Mouse (Mus musculus): ENCODE data around the gene Rpl18. TPM values are rescaled to one million over a fixed set of nuclear protein-coding genes. Genes with fewer than 3 reads are reported as not detected.

The Rpl18 gene
- polyA plus RNA-seq, 1 experiment, result 1,119 TPM

DNA sequence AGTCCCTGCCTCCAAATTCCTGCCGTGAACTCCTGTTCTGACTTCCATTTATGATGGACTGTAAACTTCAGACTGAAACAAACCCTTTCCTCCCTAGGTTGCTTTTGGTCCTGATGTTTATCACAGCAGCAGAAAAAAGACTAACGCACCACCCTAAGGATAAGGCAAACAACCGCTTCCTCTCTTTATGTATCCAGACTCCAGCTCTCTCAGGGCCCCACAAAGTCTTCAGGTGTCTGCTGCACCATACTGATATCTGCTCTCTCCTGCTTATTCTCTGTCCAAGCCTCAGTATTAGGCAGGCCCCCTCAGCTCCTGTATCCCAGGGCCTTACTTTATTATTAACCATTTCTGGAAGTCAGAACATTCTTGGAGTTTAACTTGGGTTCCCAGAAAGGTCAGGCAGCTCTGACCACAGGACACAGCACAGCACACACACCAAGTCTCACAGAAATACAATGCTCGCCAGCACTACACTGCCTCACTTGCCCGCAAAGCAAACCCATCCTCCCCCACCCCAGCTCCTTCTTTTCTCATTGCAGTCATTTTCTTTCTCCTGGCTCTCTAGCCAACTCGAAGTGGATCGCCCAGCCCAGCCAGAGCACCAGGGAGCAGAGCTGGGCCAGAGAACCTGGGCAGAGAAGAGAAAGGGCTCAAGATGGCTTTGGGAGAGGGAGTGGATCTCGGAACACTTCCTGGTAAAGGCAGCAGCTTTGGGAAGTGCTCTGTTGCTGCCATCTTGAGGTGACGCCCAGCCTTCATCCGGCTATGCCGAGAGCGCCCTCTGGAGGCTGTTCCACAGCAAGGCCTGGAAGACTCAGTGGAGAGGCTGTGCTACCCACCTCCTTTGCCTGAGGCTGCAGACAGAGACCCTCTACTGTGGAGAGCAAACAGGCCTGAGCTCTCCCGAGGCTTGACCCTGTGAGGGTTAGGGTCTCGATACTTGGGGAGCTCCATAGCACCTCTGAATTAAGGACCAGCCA lies 32.8 kb upstream of the Rpl18 start:
- TF ChIP-seq POLR2A (IDR thresholded peaks at IDR 0.05; ENCODE audit: borderline replicate concordance, extremely low read depth, low read depth, low read length) (peak; percentile 59; the same call in 1 of the 2 replicates), CTCF (IDR thresholded peaks at IDR 0.05; ENCODE audit: insufficient read depth, low read length) (peak; percentile 99)
- peak; percentile 81 for DNase-seq
- WGBS, result 24% methylated on average over 14 of the region's 14 CpGs
- Histone ChIP-seq H3K4me3 (replicated peaks; ENCODE audit: extremely low read depth, low read depth, low read length) (peak overlapping the region; percentile 24), H3K4me1 (ENCODE audit: control insufficient read depth, insufficient read depth, low read length) (peaks cover 28% of the 10 kb centered on the region)

DNA sequence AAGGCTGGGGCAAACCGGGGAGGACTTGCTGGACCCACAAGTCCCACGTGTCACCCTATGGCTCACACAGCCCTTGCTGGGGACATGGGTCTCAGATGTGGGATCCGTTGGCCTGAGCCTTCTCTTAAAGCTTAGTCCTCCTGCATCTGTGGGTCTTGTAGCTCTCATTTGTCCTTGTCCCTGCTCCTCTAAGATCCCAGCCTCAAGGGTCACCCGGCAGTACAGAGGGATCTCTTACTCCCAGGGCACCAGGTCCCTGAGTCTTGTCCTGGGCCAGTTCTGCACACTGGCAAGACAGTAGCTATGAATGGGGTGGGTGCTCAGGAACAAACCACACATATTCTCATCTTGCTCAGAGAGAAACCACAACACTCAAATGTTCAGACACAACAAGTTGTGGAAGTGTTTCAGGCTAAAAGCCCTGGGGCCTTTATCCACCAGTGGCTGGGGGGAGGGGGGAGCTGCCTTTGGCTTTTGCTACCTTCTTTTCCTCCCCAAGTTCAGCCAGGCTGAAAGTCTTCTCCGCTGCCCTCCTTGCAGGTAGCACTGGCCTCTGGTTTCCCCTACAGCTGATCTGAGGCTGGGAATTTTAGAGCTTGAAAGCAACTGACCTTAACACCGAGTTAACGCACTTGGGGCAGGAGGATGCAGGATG lies 31.7 kb upstream of the Rpl18 start, which contains the start of gene Ntn5:
Gene Ntn5 (plus strand): TSS at position 627 of the 655 bp plus-strand sequence.
- H3K4me1 ChIP-seq (ENCODE audit: control insufficient read depth, insufficient read depth, low read length), result peaks cover 28% of the 10 kb centered on the region
- no peak within 1 kb of the TSS for H3K4me3 ChIP-seq (replicated peaks; ENCODE audit: extremely low read depth, low read depth, low read length)
- no peak for TF ChIP-seq POLR2A (IDR thresholded peaks at IDR 0.05; ENCODE audit: borderline replicate concordance, extremely low read depth, low read depth, low read length)
- TF ChIP-seq CTCF (IDR thresholded peaks at IDR 0.05; ENCODE audit: insufficient read depth, low read length), result no peak
- DNase-seq, result no peak
- 77% methylated on average over 7 of the region's 7 CpGs for WGBS

DNA sequence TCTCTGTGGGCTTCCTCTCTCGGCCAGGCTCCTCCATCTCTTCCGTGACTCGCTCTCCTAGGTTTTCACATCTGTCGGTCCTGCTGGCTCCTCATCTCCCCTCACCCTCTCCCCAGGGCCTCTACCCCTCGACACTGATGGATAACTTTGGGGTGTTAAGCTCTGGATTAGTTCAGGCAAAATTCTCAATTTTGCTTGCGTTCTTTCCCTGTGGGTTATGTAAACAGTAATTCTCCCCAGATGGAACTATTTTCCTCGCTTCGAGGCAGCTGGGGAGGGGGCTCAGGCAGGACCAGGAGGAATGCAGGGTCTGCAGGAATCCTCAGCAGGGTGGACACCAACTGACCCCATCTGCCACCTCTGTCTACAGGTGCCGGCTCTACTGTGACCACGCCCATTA lies 29.4 kb upstream of the Rpl18 start:
- peaks cover 17% of the 10 kb centered on the region for H3K4me1 ChIP-seq (ENCODE audit: control insufficient read depth, insufficient read depth, low read length)
- no peak overlapping the region for H3K4me3 ChIP-seq (replicated peaks; ENCODE audit: extremely low read depth, low read depth, low read length)
- TF ChIP-seq CTCF (IDR thresholded peaks at IDR 0.05; ENCODE audit: insufficient read depth, low read length), result no peak
- TF ChIP-seq POLR2A (IDR thresholded peaks at IDR 0.05; ENCODE audit: borderline replicate concordance, extremely low read depth, low read depth, low read length), result no peak
- 58% methylated on average over 10 of the region's 10 CpGs for WGBS
- no peak for DNase-seq

GRCm38 (mm10) chr7:45686841-45687240 lies 28.4 kb upstream of the Rpl18 start:
- 43% methylated on average over 3 of the region's 3 CpGs for WGBS
- TF ChIP-seq POLR2A (IDR thresholded peaks at IDR 0.05; ENCODE audit: borderline replicate concordance, extremely low read depth, low read depth, low read length), result no peak
- no peak for TF ChIP-seq CTCF (IDR thresholded peaks at IDR 0.05; ENCODE audit: insufficient read depth, low read length)
- DNase-seq, result no peak
- Histone ChIP-seq H3K4me3 (replicated peaks; ENCODE audit: extremely low read depth, low read depth, low read length) (no peak overlapping the region), H3K4me1 (ENCODE audit: control insufficient read depth, insufficient read depth, low read length) (peaks cover 12% of the 10 kb centered on the region)

GRCm38 (mm10) chr7:45689099-45689498 lies 26.2 kb upstream of the Rpl18 start:
- DNase-seq, result no peak
- no peak for TF ChIP-seq POLR2A (IDR thresholded peaks at IDR 0.05; ENCODE audit: borderline replicate concordance, extremely low read depth, low read depth, low read length)
- TF ChIP-seq CTCF (IDR thresholded peaks at IDR 0.05; ENCODE audit: insufficient read depth, low read length), result no peak
- H3K4me3 ChIP-seq (replicated peaks; ENCODE audit: extremely low read depth, low read depth, low read length), result no peak overlapping the region
- 74% methylated on average over 6 of the region's 6 CpGs for WGBS
- 0 out of 2 replicates have a peak, but pooled peaks cover 4% of the 10 kb centered on the region for H3K4me1 ChIP-seq (ENCODE audit: control insufficient read depth, insufficient read depth, low read length)

DNA sequence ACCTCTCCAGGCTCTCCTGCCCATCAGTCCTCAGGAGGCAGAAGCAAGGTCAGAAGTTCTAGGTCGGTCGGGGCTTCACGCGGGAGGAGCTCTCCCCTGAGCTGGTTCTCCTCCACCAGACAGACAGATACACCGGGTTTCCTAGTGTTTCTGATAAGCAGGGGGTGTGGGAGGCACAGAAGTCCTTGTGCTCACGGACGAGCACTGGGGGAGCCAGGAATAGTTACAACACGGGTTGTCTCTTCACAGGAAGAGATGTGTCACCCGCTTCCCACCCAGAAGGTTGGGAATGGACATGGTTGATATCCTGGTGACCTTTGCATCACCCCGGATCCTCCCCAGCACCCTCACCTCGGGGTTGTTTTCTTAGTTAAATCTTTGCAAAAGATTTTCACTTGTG lies 25.5 kb upstream of the Rpl18 start:
- DNase-seq, result no peak
- 0 out of 2 replicates have a peak, but pooled peaks cover 4% of the 10 kb centered on the region for H3K4me1 ChIP-seq (ENCODE audit: control insufficient read depth, insufficient read depth, low read length)
- TF ChIP-seq CTCF (IDR thresholded peaks at IDR 0.05; ENCODE audit: insufficient read depth, low read length) (no peak), POLR2A (IDR thresholded peaks at IDR 0.05; ENCODE audit: borderline replicate concordance, extremely low read depth, low read depth, low read length) (no peak)
- WGBS, result 43% methylated on average over 11 of the region's 11 CpGs
- no peak overlapping the region for H3K4me3 ChIP-seq (replicated peaks; ENCODE audit: extremely low read depth, low read depth, low read length)

DNA sequence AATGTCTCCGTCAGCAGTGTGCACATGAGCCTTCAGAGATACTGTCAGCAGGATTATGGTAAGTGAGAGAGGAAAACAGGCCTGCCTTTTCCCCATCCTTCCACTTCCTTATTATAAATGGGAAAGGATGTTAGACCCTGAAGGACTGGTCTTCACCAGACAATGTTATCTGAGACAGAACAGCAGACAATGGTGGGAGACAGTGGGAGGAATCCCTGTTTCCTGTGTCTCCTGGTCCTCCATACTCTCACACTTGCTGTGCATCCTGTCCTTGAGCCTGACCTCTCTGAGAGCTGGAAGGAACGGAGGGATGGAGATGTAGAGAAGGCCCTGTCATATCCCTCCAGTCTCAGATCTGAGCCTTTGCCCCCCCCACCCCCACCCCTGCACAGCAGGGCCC lies 22.9 kb upstream of the Rpl18 start:
- no peaks in the 10 kb centered on the region for H3K4me1 ChIP-seq (ENCODE audit: control insufficient read depth, insufficient read depth, low read length)
- no peak for DNase-seq
- 66% methylated on average over 2 of the region's 2 CpGs for WGBS
- no peak overlapping the region for H3K4me3 ChIP-seq (replicated peaks; ENCODE audit: extremely low read depth, low read depth, low read length)
- TF ChIP-seq CTCF (IDR thresholded peaks at IDR 0.05; ENCODE audit: insufficient read depth, low read length), result no peak
- TF ChIP-seq POLR2A (IDR thresholded peaks at IDR 0.05; ENCODE audit: borderline replicate concordance, extremely low read depth, low read depth, low read length), result no peak

DNA sequence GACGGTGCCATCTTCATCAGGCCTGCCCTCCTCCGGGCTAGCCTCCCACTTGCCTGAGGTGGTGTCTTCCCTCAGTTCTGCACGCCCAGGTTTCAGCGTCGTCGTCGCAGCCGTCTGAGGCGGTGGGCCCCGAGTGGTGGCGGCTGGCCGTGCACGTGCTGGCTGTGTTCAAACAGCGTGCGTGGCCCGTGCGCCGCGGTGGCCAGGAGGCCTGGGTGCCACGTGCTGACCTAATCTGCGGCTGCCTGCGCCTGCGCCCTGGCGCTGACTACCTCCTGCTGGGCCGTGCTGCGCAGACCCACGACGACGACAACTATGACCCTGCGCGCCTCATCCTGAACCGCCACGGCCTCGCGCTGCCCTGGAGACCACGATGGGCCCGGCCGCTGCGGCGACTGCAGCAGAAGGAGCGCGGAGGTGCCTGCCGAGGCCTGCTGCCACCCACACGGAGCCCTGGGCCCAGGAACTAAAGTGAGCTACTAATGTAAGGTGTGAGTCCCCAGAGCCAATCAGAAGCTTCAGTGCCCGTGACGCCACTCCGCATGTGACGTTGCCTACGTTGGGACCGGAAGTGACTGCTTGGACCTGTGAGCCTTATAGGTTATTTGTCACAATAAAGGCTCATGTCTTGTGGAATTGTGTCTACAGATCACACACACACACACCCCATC lies 21.2 kb upstream of the Rpl18 start, which contains the start of gene Sec1:
Gene Sec1 (minus strand): TSS at position 482 of the 671 bp plus-strand sequence.
- no peak for DNase-seq
- TF ChIP-seq CTCF (IDR thresholded peaks at IDR 0.05; ENCODE audit: insufficient read depth, low read length), result no peak
- TF ChIP-seq POLR2A (IDR thresholded peaks at IDR 0.05; ENCODE audit: borderline replicate concordance, extremely low read depth, low read depth, low read length), result no peak
- H3K4me1 ChIP-seq (ENCODE audit: control insufficient read depth, insufficient read depth, low read length), result no peaks in the 10 kb centered on the region
- WGBS, result 91% methylated on average over 50 of the region's 50 CpGs
- no peak within 1 kb of the TSS for H3K4me3 ChIP-seq (replicated peaks; ENCODE audit: extremely low read depth, low read depth, low read length)

DNA sequence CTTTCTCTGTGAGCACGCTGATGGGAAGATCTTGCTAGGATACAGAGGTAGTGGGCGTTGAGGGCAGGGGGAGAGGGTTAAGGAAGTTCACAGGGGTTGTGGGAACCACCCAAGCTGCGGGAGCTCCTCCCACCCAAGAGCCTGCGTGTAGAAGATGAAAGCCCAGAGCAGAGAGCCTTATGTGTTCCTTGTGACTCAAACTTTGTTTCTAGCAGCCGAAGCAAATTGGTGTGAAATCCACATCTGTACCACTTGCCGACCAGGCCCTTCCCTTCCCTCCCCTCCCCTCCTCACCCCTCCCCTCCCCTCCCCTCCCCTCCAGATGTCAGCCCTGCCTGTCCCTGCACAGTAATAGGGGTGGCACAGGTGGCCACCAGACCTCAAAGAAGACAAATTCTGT lies 20.2 kb upstream of the Rpl18 start:
- Histone ChIP-seq H3K4me3 (replicated peaks; ENCODE audit: extremely low read depth, low read depth, low read length) (no peak overlapping the region), H3K4me1 (ENCODE audit: control insufficient read depth, insufficient read depth, low read length) (no peaks in the 10 kb centered on the region; the same call in 1 of the 2 replicates)
- no peak for DNase-seq
- no peak for TF ChIP-seq CTCF (IDR thresholded peaks at IDR 0.05; ENCODE audit: insufficient read depth, low read length)
- TF ChIP-seq POLR2A (IDR thresholded peaks at IDR 0.05; ENCODE audit: borderline replicate concordance, extremely low read depth, low read depth, low read length), result no peak
- WGBS, result 26% methylated on average over 6 of the region's 6 CpGs

Measured in lung, adult 2 months (tissue).